Mouse (Mus musculus): ENCODE data around the gene Clint1.
A peak's percentile ranks its signal among the peaks of the same experiment; 100 is the strongest.

Gene Clint1

DNA sequence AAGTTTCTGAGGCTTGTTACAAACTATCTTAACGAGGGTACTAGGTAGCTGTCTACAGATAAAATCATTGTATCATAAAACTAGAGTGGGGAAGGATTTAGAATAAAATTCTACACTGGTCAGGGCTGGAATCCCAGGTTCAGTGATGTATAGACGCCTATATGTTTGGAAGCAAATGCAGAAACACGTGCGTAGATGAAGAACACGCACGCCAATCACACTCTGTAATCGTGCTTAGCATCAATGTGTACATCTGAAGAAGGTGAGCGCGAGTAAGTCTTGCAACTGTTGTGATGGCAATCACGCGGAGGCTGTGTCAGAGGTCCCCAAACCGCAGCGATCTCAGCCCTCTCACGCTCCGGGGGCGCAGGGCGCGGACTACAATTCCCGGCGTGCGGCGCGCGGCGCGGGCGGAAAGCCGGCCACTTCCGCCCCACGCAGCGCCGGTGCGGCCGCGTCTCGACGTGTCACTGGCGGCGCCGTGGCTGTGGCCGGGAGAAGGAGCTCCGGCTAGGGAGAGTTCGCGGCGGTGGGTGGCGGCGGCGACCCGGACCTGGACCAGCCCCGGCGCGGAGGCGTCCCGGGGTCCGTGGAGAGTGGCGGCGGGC is at the start of gene Clint1:
Clint1 (plus strand) TSS at position 536 of the 608 bp plus-strand sequence.
- peak; percentile 70 for DNase-seq (ENCODE audit: low read depth, low spot score)

DNA sequence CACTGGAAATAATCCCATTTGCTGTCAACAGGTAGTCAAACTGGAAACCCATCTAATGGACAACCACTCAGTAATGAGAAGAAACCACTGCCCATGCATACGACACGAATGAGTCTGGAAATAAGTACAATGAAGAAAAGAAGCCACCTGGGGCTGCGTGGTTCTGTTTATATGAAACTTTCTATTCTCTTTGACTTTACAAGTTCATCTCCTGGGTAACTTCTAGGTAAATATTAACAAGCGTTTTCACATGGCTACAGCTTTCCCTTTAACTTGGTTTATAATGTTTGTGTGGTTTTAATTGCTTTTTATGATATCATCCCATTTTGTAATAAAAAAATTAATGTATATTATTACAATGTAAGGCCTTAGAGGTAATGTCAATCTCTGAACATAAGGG is 47.8 kb upstream of the Clint1 start:
- DNase-seq (ENCODE audit: low read depth, low spot score) = no peak

DNA sequence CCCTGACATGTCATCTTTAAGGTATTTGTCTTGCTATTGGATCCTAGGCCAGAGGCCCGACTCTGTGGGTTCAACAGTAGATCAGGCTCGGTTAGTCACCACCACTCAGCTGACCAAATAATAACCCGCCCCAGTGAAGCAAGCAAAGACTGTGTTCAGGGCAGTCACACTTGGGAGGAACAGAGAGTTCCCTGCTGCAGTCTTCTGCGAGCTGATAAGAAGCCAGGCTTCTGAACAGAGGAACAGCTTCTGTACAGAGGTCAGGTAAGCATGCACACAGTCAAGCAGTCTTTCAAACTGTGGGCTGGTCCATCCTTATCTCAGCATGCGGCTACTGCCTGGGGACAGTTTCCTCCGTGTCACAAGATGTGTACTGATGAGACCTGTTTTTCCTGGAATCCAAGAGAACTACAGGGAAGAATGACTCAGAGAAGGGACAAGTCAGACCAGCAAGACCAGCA is 46.5 kb upstream of the Clint1 start:
- no peak for DNase-seq (ENCODE audit: low read depth, low spot score)

DNA sequence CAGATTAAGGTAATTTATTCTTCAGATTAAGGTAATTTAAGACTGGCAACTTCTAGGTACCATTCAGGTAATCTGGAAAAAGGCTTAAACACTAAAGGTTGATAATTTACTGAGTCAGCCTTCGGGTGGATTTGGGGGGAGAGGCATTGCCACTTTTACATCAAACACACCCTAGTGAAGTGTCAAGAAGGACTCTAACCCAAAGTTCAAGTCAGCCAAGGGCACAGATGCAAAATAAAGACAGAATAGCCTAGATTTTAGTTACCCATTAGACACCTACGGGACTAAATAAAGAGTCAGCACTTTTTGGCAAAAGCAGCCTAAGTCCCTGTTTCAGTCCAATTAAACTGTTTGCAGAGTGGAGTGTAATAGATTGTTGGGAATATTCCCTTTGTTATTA is 46.0 kb upstream of the Clint1 start:
- DNase-seq (ENCODE audit: low read depth, low spot score) = no peak

DNA sequence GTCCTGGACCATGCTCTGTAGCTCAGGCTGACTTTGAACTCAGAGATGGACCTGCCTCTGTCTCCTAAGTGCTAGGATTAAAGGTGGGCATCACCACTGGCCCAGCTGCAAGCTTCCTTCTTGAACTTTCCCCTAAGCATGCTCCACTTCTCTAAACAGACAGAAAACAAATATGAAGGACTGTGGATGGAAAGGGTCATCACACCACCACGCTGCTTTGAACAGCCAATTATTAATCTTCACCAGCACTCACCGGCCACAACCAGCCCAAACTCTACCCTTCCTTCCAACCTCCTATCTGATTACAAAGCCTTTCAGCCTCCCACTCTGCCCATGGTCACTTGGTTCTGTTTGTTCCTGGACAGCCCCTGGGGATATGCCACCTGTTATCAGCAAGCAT is 45.6 kb upstream of the Clint1 start:
- no peak for DNase-seq (ENCODE audit: low read depth, low spot score)

DNA sequence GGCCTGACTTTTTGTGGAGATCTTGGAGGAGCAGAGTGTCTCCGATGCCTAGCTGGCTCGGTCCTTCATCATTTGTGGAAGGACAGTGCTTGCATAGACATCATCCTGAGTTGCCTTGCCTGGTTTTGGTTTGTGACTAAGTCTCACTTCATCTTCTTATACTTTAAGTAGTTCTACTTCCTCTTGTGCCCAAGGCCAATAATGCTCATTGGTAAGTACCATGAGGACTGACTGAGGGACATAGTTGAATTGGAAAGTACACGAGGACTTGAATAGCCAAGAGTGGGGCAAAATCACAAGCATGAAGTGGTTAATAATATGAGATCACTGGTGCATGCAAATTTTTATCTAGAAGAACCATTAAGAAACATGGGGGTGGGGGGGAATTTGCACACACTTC is 45.0 kb upstream of the Clint1 start:
- no peak for DNase-seq (ENCODE audit: low read depth, low spot score)

DNA sequence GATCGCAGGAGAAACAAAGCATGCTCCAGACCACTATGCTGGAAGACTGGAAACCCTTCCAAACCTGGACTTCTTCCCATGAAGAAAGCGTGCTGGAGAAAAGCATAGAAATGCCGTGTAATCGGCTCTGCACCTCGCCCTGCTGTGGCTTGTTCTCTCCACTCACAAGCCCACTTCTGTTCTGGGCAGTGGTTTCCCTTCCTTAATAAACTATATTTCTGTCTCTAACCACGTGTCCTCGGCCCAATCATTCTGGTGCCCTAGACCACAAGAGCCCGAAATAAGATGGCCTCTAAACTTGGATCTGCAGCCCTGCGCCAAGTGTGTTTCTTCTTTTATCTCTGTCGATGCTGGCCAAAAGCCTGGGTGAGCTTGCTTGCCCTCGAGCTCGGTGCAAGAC is 44.0 kb upstream of the Clint1 start:
- no peak for DNase-seq (ENCODE audit: low read depth, low spot score)

DNA sequence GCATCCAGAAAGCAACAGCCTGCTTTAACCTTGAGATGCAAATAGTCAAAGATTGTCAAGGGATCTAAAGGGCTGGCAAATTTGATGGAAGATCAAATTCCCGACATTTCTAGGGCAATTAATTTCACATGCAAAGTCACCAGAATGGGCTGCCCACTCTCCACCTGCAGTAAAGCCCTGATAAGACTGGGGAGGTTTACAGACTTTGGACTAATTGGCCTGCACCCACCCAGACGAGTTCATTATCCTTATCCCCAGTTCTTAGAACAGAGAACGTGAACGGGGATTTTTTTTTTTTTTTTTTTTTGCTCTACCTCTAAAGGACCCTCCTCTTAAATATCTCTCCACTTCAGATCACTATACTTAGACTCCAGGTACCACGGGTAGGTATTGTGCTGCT is 42.4 kb upstream of the Clint1 start:
- no peak for DNase-seq (ENCODE audit: low read depth, low spot score)

DNA sequence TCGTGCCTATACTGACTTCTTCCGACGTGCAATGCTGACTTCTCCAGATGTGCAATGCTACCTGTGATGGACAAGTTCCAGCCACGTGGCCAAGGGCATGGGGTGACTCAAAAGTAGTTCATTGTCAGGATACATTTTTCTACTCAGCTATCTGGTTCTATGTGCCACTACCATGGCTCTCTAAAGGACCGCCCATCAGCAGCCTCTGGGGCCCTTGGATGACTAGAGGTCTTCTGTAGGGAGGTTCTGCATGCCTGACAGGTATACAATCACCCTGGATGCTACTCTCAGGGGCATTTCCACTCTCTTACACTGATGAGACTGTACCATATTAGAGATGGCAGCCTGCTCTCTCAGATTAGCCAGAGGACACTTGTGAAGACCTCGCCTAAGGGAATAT is 41.8 kb upstream of the Clint1 start:
- DNase-seq (ENCODE audit: low read depth, low spot score) = no peak

DNA sequence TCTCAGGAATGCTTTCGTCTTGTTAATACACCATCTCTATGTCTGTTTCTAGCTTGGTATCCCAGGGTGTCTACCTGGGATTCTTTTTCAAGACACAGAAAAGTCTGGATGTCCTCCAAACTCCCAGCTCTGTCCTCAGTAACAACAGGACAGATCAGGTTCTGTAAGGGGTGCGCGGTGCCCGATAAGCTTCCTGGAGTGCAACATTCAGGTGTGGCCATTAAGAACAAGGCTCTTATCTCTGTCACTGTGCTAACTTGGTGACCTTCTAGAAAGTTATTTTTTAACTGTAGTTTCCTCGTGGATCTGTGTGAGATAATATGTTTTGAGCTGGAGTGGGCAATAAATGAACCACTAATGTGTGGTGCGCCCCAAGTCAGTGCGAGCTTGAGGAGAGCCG is 41.0 kb upstream of the Clint1 start:
- DNase-seq (ENCODE audit: low read depth, low spot score) = no peak

DNA sequence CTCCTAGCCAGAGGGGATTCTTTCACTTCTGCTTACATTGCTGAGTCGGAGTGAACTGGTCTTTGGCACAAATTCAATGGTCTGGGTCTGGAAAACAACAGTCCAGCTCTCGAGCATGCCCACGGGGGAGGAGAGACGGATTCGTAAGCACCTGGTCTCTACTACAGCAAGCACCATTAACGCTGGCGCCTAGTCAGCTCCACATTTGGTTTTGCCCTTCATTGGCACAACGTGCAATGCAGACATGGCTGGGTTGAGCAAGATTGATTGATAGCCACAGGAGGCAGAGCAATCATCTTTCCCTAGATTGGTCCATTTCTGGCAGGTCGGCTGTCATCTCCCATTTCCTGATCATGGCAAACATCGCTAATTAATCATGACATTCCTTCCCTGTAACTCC is 36.2 kb upstream of the Clint1 start:
- DNase-seq (ENCODE audit: low read depth, low spot score) = no peak

DNA sequence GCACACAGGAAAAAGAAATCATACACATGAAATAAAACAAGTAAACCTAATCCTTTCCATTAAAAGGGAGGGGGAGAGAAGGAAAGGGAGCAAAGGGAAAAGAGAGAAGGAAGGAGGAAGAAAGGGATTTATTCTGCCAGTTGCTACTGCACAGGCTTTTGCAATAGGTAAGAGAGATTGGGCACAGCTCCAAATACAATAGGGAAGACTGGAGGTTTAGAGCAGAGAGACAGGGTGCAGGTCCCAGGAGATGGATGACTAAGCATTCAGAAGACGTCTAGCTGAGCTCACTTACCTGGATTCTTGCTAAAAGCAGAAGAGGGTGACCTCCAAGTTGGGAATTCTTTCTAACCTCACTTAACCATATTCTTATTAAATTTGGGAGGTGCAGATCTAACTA is 35.1 kb upstream of the Clint1 start:
- no peak for DNase-seq (ENCODE audit: low read depth, low spot score)

DNA sequence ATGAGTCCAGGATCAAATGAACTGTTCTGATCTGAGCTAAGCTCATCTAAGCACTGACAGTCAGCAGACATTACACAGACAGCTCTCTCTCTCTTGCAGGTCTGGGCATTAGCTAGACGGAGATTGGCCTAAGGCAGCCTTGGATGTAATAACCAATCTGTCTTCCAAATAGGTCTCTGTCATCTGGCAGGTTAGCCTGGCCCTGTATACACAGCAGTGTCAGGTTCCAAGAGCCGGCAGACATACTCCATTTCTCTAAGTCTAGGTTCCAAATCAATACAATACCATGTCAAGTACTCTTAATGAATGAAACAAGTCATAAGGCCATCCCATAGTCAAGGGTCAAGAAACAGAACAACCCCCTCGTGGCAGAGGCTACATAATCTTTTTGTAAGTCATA is 33.9 kb upstream of the Clint1 start:
- no peak for DNase-seq (ENCODE audit: low read depth, low spot score)

DNA sequence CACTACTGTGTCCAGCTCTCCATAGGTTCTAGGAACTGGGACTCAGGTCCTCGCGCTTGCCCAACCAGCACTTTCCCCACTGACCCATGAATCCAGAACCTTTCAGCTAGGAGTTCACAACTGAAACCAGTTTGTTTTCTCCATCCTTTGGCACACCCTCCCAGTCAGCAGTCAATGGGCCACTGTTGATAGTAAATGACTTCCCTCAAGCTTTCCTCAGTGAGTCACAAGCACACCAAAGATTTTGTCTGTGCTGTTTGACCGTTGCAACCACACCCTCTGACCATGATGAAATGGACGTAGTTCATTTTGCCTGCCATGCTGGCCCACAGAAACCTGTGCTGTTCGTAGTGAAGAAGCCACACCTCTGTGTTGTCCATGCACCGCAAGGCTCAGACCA is 30.9 kb upstream of the Clint1 start:
- DNase-seq (ENCODE audit: low read depth, low spot score) = no peak

DNA sequence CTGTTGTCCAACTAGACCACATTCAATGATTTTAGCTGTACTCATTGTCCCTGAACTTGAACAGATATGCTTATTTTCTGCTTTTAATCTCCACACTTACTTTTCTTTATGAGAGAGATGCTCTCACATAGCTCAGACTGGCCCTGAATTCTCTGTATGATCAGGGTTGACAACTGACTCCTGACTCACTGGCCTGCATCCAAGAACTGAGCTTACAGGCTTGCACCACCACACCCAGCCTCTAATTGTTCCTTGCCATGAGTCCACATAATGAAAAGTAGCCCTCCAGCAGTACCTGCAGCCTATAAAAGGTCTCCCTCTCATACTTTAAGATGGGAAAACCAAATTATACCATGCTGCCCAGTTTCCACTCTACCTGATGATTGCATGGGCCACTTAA is 21.7 kb upstream of the Clint1 start:
- DNase-seq (ENCODE audit: low read depth, low spot score) = no peak

DNA sequence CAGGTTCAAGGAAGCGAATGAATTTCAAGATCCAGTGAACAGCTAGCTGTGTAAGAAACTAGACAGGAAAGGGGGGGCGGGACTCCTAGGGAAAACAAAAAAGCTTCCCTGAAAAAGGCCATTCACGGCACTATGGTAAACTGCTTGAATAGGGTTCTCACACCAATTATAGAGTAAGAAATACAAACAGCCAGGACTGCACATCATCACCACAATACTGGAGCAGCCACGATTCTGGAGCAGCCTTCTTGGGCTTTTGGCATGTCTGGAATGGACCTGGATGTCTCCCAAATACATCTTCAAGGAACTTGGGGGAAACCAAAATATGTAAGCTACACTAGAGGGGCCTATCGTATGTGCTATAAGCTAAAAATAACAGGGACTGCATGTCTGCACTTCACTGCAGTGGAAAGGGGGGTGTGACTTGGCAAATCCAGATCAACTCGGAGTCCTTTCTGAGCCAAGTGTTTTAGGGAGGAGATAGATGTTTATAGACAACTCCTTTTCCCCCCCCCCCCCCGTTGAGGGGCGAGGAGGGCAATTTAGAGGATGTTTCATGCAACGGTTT is 21.0 kb upstream of the Clint1 start:
- no peak for DNase-seq (ENCODE audit: low read depth, low spot score)

DNA sequence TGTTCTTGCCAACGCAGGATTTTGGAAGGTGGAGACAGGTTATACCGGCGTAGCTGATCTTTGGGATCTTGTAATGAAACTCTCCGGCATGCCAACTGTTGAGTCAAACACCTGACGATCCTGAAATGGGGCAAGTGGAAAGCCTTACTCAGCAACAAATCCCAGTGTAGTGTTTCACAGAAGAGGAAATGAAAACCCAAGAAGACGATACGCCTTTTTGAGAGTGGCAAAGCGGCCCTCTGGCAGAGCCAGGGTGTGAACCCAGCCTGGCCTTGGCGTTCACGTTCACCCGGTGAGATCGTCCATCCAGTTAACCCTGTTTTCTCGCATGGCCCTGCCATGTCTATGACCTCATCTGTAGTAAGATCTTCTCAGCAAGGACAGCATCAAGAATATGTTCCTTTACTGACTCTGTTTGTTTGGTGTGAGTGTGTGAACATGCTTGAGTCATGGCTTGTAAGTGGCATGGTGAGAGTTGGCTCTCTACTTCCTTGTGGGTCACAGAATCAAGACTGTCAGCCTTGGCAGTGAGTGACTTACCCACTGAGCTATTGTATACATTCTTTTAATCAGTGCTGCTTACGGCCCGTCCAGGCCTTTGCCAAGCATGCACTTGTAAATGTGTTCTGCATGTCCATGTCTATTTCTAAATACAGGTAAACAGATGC is 20.2 kb upstream of the Clint1 start:
- DNase-seq (ENCODE audit: low read depth, low spot score) = no peak

DNA sequence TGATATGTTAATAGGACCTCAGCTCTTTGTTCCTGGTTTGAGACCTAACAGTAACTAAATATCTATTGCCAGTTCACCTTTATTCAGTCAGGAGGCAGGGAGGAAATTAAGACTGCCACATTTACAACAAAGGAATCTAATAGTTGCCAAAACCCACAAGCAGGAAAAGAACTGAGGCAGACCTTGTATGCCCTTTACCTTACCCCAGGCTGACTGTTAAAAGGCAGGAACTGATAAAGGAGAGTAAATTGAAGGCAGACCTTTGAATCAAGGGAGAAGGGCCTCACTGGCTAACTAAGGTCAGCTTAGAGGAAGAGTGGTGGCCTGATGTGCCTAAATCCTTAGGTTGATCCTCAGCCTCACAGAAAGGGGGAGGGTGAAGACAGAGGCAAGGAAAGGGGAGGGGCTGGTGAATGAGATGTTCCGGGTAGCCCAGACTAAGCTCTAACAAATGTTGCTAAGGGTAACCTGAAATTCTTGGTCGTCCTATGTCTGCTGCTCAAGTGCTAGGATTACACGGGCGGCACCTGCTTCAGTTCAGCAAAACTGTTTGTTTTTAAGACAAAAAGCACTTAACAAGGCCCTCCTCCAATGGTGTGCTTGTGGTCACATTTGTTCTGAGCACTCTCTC is 16.1 kb upstream of the Clint1 start:
- DNase-seq (ENCODE audit: low read depth, low spot score) = no peak

DNA sequence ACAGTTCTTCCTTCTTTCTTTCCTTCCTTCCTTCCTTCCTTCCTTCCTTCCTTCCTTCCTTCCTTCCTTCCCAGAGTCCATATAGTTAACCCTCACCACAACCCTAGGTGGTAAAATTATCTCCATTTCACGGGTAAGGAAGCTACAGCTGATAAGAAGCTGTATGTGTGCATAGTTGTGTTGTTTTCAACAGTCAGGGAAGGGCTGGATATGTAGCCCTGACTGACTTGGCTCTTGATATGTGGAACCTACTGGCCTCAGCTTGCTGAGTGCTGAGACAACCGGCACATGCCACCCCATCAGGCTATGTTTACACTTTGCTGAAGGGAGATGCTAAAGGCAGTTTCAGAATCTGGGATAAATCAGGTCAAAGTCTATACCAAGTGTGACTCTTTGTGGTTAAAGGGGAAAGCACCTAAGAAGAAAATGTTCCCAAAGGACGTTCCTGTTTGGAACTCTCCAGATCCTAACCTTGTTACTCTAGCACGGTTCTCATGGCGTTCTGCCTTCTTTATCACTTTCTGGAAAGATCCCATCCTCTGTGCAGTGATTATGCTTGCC is 14.5 kb upstream of the Clint1 start:
- DNase-seq (ENCODE audit: low read depth, low spot score) = no peak

DNA sequence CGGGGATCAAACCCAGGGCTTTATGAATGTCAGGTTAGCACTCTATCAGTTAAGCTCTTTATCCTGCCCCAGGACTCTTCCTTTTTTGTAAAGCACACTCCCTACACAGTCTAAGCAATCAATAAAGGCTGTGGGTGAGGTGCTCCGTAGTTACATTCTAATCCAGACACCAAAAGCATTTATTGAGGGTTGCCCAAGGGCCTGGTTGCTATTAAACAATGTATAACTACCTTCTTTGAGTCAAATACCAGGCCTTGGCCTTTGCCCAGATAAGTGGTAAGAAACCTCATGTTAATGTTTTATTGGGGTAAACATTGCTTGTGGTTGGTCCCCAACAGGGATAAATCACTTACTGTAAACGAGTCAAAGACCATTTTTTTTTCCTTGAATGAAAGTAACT is 13.4 kb upstream of the Clint1 start:
- DNase-seq (ENCODE audit: low read depth, low spot score) = no peak

DNA sequence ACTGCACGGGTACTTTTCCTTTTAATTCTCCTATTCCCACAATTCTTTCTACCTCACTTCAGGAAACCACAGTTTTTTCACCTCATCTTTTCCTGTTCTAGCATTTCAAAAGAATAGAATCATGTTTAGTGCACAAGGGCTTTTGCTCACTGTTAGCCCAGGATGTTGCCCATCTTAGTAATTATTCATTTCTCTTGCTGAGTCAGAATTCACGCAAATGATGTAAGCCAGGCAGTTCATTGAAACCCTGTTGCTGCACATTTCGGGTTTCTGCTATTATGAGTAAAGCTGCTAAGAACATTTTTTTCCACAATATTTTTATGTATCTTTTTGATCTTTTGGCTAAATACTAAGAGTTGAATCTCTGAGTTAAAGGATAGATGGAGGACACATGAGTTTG is 11.5 kb upstream of the Clint1 start:
- DNase-seq (ENCODE audit: low read depth, low spot score) = no peak

DNA sequence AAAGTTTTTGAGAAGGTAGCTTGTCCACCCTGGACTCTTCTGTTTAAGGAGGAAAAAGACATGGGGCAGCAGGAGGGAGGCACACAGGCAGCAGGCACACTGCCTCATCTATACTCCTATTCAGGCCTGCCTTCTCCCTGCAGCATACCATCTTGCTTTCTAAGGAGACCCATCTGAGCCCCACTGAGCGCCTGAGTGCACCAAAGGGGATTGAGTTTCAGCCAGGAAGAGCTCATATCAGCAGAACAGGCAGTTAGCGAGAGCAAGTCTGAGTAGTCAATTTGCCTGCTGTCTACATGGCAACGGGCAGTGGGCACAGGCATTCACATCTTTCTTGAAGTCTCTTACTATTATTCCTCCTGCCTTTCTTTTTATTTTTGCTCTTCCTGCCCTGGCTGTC is 5.8 kb upstream of the Clint1 start:
- DNase-seq (ENCODE audit: low read depth, low spot score) = no peak

DNA sequence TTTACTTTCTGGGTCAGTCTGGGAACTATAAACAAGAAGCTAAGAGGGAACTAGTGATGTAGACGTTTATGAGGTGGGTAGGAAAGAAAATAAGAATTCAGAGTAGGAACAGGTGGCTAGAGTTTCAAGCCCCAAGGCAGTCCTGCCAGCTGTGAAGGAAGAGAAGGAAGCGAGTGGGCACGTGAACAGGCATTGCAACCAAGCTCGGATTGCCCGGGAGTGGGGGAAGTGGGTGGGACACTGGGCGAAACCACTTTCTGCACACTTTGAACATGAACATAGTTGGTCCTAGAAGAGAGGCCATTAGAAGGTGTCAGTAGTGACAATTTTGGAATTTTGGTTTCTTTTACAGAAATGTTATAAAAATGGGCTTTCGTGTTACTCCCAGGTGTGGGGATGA is 4.3 kb upstream of the Clint1 start:
- DNase-seq (ENCODE audit: low read depth, low spot score) = no peak
